Mouse (Mus musculus) CH12.LX (cell line): ENCODE data around the gene Nos1.

Source experiments
- CHD2 ChIP-seq: IDR thresholded peaks from 2 replicates; pipeline ENCODE4 v1.6.1; 2011; ENCODE audit warnings: low read length, improper control_type of control experiment
- NELFE ChIP-seq: IDR thresholded peaks from 2 replicates; pipeline ENCODE4 v1.6.1; 2011; ENCODE audit warnings: low read depth, low read length, improper control_type of control experiment
- POLR2A ChIP-seq: IDR thresholded peaks from 2 replicates; pipeline ENCODE4 v1.6.1; 2011; ENCODE audit warnings: low read depth, mild to moderate bottlenecking, improper control_type of control experiment, low read length

DNA sequence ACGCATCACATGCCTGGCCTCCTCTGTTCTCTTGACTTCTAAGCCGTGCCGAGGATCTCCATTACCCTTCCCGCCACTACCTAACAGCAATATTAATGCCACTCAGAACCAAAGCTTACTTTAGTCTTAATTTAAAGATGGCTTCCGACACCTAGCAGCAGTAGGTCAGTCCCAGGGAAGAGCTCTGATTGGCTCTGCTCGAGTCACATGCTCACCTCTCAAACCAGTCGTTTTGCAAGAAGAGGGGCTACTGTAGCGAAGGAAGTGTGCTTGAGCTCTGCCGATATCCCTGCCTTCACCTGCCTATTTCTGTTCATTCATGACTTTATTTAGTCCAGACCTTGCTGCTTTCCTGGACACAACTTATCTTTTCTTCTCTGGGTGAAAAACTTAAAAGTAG, 43.0 kb downstream of the Nos1 start:
- TF ChIP-seq POLR2A, result no peak
- TF ChIP-seq CHD2, result no peak
- TF ChIP-seq NELFE, result no peak
